8 mouse cellular contexts compared by ENCODE assay signal in genomic region chr6:48047450-48048351, GRCm38 (mm10). TPM values are rescaled to one million over a fixed set of nuclear protein-coding genes. Genes with fewer than 3 reads are reported as not detected.
DNase-seq lines count a peak whose midpoint lies in the region; ATAC-seq and TF ChIP-seq lines count a peak whose summit lies in the region.

No protein-coding gene starts in this region.

- peaks cover 24% of the 10 kb centered on the region for H3K36me3 ChIP-seq in E14TG2a.4 (ENCODE audit: insufficient read depth, low read length)
- H3K36me3 ChIP-seq in heart, embryonic 12.5 days = peaks cover 26% of the 10 kb centered on the region
- peaks cover 27% of the 10 kb centered on the region for H3K36me3 ChIP-seq in kidney, embryonic 15.5 days
- peaks cover 6% of the 10 kb centered on the region for H3K36me3 ChIP-seq in lung, postnatal 0 days (ENCODE audit: insufficient read depth, low read length)

- peak overlapping the region; percentile 88 for H3K4me2 ChIP-seq in heart, embryonic 12.5 days
- H3K4me2 ChIP-seq in kidney, embryonic 15.5 days = peak overlapping the region; percentile 91
- peak overlapping the region; percentile 93 for H3K4me2 ChIP-seq in lung, postnatal 0 days (replicated peaks; ENCODE audit: low read depth, low read length)

- peaks cover 28% of the 10 kb centered on the region for H3K27me3 ChIP-seq in E14TG2a.4 (ENCODE audit: insufficient read depth, low read length)
- H3K27me3 ChIP-seq in heart, embryonic 12.5 days (replicated peaks) = peaks cover 18% of the 10 kb centered on the region
- H3K27me3 ChIP-seq in kidney, embryonic 15.5 days = no peaks in the 10 kb centered on the region
- H3K27me3 ChIP-seq in lung, postnatal 0 days (replicated peaks; ENCODE audit: insufficient read depth, low read length) = no peaks in the 10 kb centered on the region

- ATAC-seq in heart, embryonic 12.5 days (ENCODE audit: insufficient number of reproducible peaks, low FRiP score) = peak; percentile 58
- peak; percentile 66 for ATAC-seq in kidney, embryonic 15.5 days (replicated peaks; ENCODE audit: low FRiP score)
- ATAC-seq in lung, postnatal 0 days = peak; percentile 62

- 15% methylated on average over 148 of the region's 150 CpGs for WGBS in heart, embryonic 12.5 days
- under 1% methylated on average over 104 of the region's 150 CpGs for WGBS in kidney, embryonic 15.5 days
- WGBS in lung, postnatal 0 days = 2% methylated on average over 58 of the region's 150 CpGs

- H3K4me3 ChIP-seq in E14TG2a.4 (replicated peaks; ENCODE audit: low read length) = peak overlapping the region; percentile 85
- peak overlapping the region; percentile 85 for H3K4me3 ChIP-seq in heart, embryonic 12.5 days
- peak overlapping the region; percentile 69 for H3K4me3 ChIP-seq in kidney, embryonic 15.5 days (replicated peaks)
- peak overlapping the region; percentile 80 for H3K4me3 ChIP-seq in lung, postnatal 0 days (ENCODE audit: low read depth, low read length)

- H3K9ac ChIP-seq in heart, embryonic 12.5 days = peak overlapping the region; percentile 81
- H3K9ac ChIP-seq in kidney, embryonic 15.5 days = peak overlapping the region; percentile 85
- peak overlapping the region; percentile 84 for H3K9ac ChIP-seq in lung, postnatal 0 days (replicated peaks; ENCODE audit: low read depth)

- H3K9me3 ChIP-seq in E14TG2a.4 (ENCODE audit: low read length) = no peaks in the 10 kb centered on the region
- H3K9me3 ChIP-seq in heart, embryonic 12.5 days (replicated peaks) = no peaks in the 10 kb centered on the region
- H3K9me3 ChIP-seq in kidney, embryonic 15.5 days (replicated peaks) = no peaks in the 10 kb centered on the region
- H3K9me3 ChIP-seq in lung, postnatal 0 days (ENCODE audit: low read length) = no peaks in the 10 kb centered on the region

- no peak for TF ChIP-seq CTCF in E14TG2a.4 (conservative IDR thresholded peaks at IDR 0.05; ENCODE audit: low read length)
- no peak; the same call in 1 of the 2 replicates for TF ChIP-seq CTCF in lung, postnatal 0 days (IDR thresholded peaks at IDR 0.05)

- TF ChIP-seq EP300 in lung, postnatal 0 days (IDR thresholded peaks at IDR 0.05) = no peak

- peak; percentile 82 for DNase-seq in adrenal gland, adult 2 months
- DNase-seq in embryo, embryonic 9.5 days (ENCODE audit: extremely low spot score) = peak; percentile 65
- DNase-seq in lung, postnatal 0 days (ENCODE audit: low spot score) = peak; percentile 48
- peak; percentile 18 for DNase-seq in ovary, adult 18-20 months (ENCODE audit: low spot score)
- DNase-seq in urinary bladder, postnatal 25 days (ENCODE audit: low spot score) = peak; percentile 25

- peaks cover 38% of the 10 kb centered on the region for H3K4me1 ChIP-seq in E14TG2a.4 (replicated peaks; ENCODE audit: low read depth, low read length)
- peaks cover 6% of the 10 kb centered on the region for H3K4me1 ChIP-seq in heart, embryonic 12.5 days (replicated peaks)
- H3K4me1 ChIP-seq in kidney, embryonic 15.5 days = peaks cover 29% of the 10 kb centered on the region
- H3K4me1 ChIP-seq in lung, postnatal 0 days (ENCODE audit: insufficient read depth, low read depth, low read length) = peaks cover 5% of the 10 kb centered on the region

- H3K27ac ChIP-seq in heart, embryonic 12.5 days (ENCODE audit: poor library complexity, severe bottlenecking) = peak overlapping the region; percentile 49
- H3K27ac ChIP-seq in kidney, embryonic 15.5 days = peak overlapping the region; percentile 93
- H3K27ac ChIP-seq in lung, postnatal 0 days (ENCODE audit: low read length) = peak overlapping the region; percentile 93

RNA-seq across cellular contexts. Expression of gene Zfp777, which starts 1.0 kb away (rescaled TPM):
- total RNA-seq in adrenal gland, adult 2 months (2021) = 10 to 100 TPM; 20.1 to 24.3 TPM
- 20.3 and 23.4 TPM in 2 replicates for polyA plus RNA-seq in adrenal gland, adult 2 months (2012; rRNA removed)
- 3.9 and 4.9 TPM in 2 replicates for polyA plus RNA-seq in heart, embryonic 12.5 days (2016; fragmentation: Nextera tagmentation; extraction: Ambion mirVana)
- 8.9 and 9.8 TPM in 2 replicates for polyA plus RNA-seq in kidney, embryonic 15.5 days (2015; fragmentation: Nextera tagmentation; extraction: Ambion mirVana)
- polyA plus RNA-seq in lung, postnatal 0 days (2015; fragmentation: Nextera tagmentation; extraction: Ambion mirVana) = 4.7 TPM in 2 replicates

RNA-seq across cellular contexts. Expression of gene Zfp746, which starts 38.7 kb away (rescaled TPM):
- 10 to 100 TPM; 23.4 to 24.8 TPM for total RNA-seq in adrenal gland, adult 2 months (2021)
- polyA plus RNA-seq in adrenal gland, adult 2 months (2012; rRNA removed) = 21.0 and 23.7 TPM in 2 replicates
- 12.8 and 15.3 TPM in 2 replicates for polyA plus RNA-seq in heart, embryonic 12.5 days (2016; fragmentation: Nextera tagmentation; extraction: Ambion mirVana)
- 19.1 and 24.0 TPM in 2 replicates for polyA plus RNA-seq in kidney, embryonic 15.5 days (2015; fragmentation: Nextera tagmentation; extraction: Ambion mirVana)
- 13.5 and 14.4 TPM in 2 replicates for polyA plus RNA-seq in lung, postnatal 0 days (2015; fragmentation: Nextera tagmentation; extraction: Ambion mirVana)

Comparison
In these comparisons a context has a peak if more than half of its experiments do, and no peak if none do; other contexts are left out.
1. Peak in every context shown above with its lines: DNase-seq, ATAC-seq, H3K4me3 ChIP-seq and H3K27ac ChIP-seq.
2. DNase-seq: peak in every context shown above with its lines; median percentile 82 in adrenal gland, adult 2 months; 65 in embryo, embryonic 9.5 days; 48 in lung, postnatal 0 days; 25 in urinary bladder, postnatal 25 days; 18 in ovary, adult 18-20 months.